Mouse (Mus musculus) skeletal muscle tissue, adult 2 months (tissue): Measurements from ENCODE around the gene Mertk.
A peak's percentile ranks its signal among the peaks of the same experiment; 100 is the strongest.
"Not testable (repeated sequence)": the region's sequence is repeated elsewhere in the genome, so short reads cannot be mapped to it uniquely, and the experiment has no call there.

Source experiments
- DNase-seq: peaks from one replicate; pipeline ENCODE4 v3.0.0-alpha.2; 2012; ENCODE audit warnings: low read depth, low spot score

Gene Mertk

GRCm38 (mm10) chr2:128698693-128699181 lies at the start of gene Mertk:
TSS of gene Mertk (plus strand) at chr2:128698956.
- peak; percentile 87 for DNase-seq

DNA sequence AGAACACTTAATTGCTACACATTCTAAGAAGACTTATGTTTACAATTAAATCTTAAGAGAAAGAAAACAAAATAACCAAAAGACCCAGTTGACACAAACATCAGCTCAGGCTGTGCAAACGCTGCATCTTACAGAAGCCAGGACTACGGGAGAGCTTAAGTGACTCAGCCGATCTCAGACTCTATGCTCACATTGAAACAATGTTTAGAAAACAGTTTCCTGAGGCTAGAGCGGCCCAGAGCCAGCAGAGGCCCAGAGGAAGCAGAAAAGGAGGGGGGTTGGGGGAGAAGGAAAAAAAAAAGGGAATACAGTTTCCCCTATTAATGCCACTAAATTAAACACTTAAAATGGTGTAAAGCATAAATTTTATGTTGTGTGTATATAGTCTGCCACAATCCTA lies 18.1 kb upstream of the Mertk start:
- no peak for DNase-seq

- DNase-seq: peak; percentile 88
Measured at GRCm38 (mm10) chr2:128686921-128687557, 11.7 kb upstream of the Mertk start, which contains the start of gene Anapc1. TSS of gene Anapc1 (minus strand) at chr2:128687391.

- no peak for DNase-seq
Measured at GRCm38 (mm10) chr2:128687558-128688120, 11.1 kb upstream of the Mertk start.

DNA sequence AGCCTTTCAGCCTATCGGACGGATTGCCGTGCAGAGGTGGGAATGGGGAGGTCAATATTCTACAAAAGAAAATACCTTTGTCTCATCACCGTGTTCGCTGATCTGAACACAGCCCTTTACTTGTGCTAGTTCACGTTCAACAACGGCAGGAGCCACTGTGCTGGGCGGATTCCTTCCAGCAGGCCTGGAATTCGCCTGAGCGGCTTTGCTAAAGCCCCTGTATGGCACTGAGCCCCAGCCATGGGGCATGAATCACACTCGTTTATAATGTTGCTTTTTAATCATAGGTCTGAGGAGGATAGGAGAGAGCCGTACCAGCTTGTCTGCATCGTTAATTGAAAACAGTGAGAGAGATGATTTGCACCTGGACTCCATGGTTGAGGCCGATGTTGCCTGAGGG lies 6.4 kb upstream of the Mertk start:
- no peak for DNase-seq

DNA sequence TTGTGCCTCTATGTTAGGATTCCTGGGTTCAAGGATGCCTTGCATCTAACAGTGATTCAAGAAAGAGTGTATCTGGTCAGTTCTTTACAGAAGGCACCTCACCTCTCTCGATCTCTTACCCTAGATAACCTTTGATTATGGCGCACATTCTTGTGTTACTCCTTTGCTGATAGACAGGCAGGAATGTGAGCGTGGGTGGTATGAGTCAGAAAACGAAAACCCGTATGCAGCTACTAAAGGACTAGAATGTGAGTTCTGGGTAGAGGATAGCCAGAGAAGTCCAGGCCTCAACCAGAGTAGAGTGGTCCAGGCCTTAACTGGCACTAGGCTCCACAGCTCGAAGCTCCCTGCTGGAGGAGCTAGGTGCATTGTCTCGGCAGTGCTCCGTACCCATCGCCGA lies 6.0 kb upstream of the Mertk start:
- DNase-seq: no peak

DNA sequence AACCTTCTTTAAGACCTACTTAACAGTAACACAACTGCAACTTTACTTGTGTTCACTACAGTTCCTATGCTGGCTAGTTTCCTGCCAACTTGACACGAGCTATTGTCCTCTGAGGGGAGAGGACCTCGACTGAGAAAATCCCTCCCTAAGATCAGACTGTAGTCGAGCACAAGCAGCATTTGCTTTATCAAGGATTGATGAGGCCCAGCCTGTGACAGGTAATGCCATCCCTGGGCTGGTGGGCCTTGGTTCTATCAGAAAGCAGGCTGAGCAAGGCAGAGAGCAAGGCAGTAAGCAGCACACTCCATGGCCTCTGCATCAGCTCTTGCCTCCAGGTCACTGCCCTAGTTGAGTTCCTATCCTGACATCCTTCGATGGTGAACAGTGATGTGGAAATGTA lies 5.5 kb upstream of the Mertk start:
- DNase-seq: no peak

DNA sequence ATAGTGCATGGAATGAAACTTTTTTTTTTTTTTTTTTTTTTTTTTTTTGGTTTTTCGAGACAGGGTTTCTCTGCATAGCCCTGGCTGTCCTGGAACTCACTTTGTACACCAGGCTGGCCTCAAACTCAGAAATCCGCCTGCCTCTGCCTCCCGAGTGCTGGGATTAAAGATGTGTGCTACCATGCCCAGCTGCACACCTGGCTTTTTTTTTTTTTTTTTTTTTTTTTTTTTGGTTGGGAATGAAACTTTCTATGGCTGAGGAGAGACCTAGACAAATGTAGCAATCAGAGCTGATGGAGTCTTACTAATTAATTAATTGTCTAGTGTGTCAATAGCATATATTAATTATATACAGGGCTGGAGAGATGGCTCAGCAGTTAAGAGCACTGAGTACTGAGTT lies 4.9 kb upstream of the Mertk start:
- DNase-seq: not testable (repeated sequence)

GRCm38 (mm10) chr2:128694548-128694947 lies 4.2 kb upstream of the Mertk start:
- DNase-seq: no peak

DNA sequence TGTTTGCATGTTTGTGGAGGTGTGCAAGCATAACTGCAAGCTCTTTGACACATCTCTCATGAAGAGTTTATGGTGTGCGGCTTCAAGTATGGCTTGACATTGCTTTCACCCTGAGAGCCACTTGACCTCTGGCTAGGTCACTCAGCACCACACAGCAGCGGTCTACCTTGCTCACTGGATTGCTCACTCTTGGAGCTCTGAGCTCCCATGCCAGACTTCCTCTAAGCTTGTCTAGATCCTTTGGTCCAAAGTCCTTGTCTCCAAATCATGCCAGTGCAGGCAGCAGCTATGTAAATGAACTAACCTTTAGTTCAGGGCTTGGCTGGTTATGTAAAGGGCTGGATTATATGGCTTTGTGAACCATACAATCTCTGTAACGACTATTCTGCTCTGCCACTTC lies 2.3 kb upstream of the Mertk start:
- DNase-seq: no peak

- no peak for DNase-seq
Measured at GRCm38 (mm10) chr2:128697047-128697446, 1.7 kb upstream of the Mertk start.

DNA sequence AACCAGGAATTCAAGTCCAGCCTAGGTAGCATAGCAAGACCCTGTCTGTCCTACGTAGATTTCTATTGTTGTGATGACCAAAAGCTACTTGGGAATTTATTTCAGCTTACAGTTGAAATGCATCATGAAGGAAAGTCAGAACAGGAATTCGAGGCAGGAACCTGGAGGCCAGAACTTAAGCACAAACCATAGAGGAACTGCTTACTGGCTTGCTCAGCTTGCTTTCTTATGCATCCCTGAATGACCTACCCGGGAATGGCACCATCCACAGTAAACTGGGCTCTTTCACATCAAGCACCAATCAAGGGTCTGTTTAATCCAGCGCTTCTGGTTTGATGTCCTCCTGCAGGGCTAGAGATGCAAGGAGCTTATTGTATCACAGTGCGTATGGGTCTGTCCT lies 1.2 kb upstream of the Mertk start:
- no peak for DNase-seq

GRCm38 (mm10) chr2:128698140-128698692 lies 540 bp upstream of the Mertk start:
- DNase-seq: peak; percentile 83

GRCm38 (mm10) chr2:128699201-128699885 lies 587 bp downstream of the Mertk start:
- DNase-seq: no peak

DNA sequence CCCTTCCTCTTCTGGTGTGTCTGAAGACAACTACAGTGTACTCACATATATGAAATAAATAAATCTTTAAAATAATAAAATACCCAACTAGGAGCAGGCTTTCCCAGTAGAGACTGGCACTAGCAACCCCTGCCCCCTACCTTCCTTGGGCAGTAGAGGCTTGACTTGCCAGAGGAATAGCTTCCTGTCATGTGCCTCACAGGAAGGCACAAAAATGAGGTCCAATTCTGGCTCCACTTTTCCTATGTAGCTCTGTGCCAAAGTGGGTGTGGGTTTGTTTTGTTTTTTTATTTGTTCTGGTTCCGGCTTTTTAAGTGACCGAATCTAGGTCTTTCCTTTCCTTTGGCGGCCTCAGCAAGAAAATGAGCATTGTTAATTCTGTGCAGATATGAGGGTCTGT lies 5.7 kb downstream of the Mertk start:
- DNase-seq: no peak

GRCm38 (mm10) chr2:128709264-128709663 lies 10.5 kb downstream of the Mertk start:
- no peak for DNase-seq

- DNase-seq: no peak
Measured at GRCm38 (mm10) chr2:128710609-128711008, 11.9 kb downstream of the Mertk start.

- DNase-seq: no peak
Measured at GRCm38 (mm10) chr2:128712940-128713339, 14.2 kb downstream of the Mertk start.

GRCm38 (mm10) chr2:128713548-128714003 lies 14.8 kb downstream of the Mertk start:
- DNase-seq: no peak

GRCm38 (mm10) chr2:128714724-128715241 lies 16.0 kb downstream of the Mertk start:
- DNase-seq: no peak

DNA sequence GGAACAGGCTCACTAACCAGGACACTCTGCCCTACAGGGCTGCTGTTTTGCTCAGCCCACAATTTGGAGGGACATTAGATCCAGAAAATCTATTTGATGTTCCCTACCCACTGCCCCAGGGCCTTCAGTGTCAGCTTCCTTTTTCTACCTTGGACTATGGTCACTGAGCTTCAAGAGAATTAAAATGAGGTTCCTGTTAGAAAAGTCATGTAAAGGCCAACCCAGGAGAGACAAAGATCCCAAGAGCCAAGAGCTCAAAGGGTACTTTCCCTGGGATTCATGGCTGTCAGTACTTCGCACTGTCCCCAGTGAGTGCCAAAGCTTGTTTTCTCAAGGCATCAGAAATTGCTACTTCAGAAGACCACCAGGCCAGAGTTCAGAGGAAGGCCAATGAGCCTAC lies 17.2 kb downstream of the Mertk start:
- no peak for DNase-seq

DNA sequence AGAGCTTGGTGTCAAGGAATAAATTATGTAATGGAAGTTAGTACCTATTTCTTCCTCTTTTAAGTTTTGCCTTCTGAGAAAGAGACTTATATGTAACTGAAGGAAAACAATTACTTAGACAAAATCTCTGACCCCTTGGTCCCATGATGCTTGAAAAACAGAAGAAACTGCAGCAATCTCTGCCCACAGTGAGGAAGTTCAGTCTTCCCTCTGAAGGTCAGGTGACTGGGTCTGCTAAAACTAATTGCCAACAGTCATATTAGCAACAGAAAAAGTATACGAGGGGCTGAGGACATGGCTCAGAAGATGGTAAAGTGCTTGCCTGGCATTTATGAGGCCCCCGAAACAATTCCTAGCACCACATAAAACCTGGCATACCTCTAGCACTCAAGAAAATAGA lies 20.6 kb downstream of the Mertk start:
- DNase-seq: no peak
